Mouse (Mus musculus) myocyte (in vitro differentiated cells): ENCODE data around the gene Ypel3.

Experiments
- CEBPB ChIP-seq: IDR thresholded peaks from 2 replicates; pipeline ENCODE4 v1.6.1; 2011; ENCODE audit warnings: mild to moderate bottlenecking, moderate library complexity; ENCODE audit not compliant: poor library complexity, insufficient read depth, severe bottlenecking
- E2F4 ChIP-seq: IDR thresholded peaks from one replicate; pipeline ENCODE4 v1.6.1; 2011; ENCODE audit warnings: mild to moderate bottlenecking, control low read depth, moderate library complexity; ENCODE audit not compliant: insufficient read depth
- MAX ChIP-seq: IDR thresholded peaks from one replicate; pipeline ENCODE4 v1.6.1; 2011; ENCODE audit warnings: low read depth, mild to moderate bottlenecking, control low read depth
- MYOD1 ChIP-seq, 3 experiments: IDR thresholded peaks; one replicate each; pipeline ENCODE4 v1.6.1; 2011; ENCODE audit warnings: control low read depth in 2 of 3, low read depth in 2 of 3, mild to moderate bottlenecking in 2 of 3, moderate library complexity in 1 of 3; ENCODE audit not compliant: insufficient read length in 2 of 3, control insufficient read depth in 1 of 3
- MYOG ChIP-seq, 3 experiments: IDR thresholded peaks; one replicate each; pipeline ENCODE4 v1.6.1; 2011; ENCODE audit warnings: control low read depth in 2 of 3, low read depth in 2 of 3, mild to moderate bottlenecking in 2 of 3; ENCODE audit not compliant: insufficient read length in 2 of 3, control insufficient read depth in 1 of 3, insufficient read depth in 1 of 3
- POLR2A ChIP-seq: IDR thresholded peaks from one replicate; pipeline ENCODE4 v1.6.1; 2011; ENCODE audit warnings: low read depth, mild to moderate bottlenecking, control low read depth, moderate library complexity; ENCODE audit not compliant: insufficient read length
- POLR2AphosphoS2 ChIP-seq: IDR thresholded peaks from one replicate; pipeline ENCODE4 v1.6.1; 2011; ENCODE audit warnings: low read depth, control low read depth; ENCODE audit not compliant: insufficient read length
- REST ChIP-seq: IDR thresholded peaks from one replicate; pipeline ENCODE4 v1.6.1; 2011; ENCODE audit warnings: mild to moderate bottlenecking, control low read depth, moderate library complexity; ENCODE audit not compliant: insufficient read depth, insufficient read length
- SRF ChIP-seq: IDR thresholded peaks from one replicate; pipeline ENCODE4 v1.6.1; 2011; ENCODE audit warnings: low read depth; ENCODE audit not compliant: control insufficient read depth, insufficient read length
- TCF12 ChIP-seq: IDR thresholded peaks from one replicate; pipeline ENCODE4 v1.6.1; 2011; ENCODE audit warnings: mild to moderate bottlenecking, control low read depth; ENCODE audit not compliant: poor library complexity, insufficient read depth, severe bottlenecking
- TCF3 ChIP-seq: IDR thresholded peaks from one replicate; pipeline ENCODE4 v1.6.1; 2011; ENCODE audit warnings: low read depth, control low read depth; ENCODE audit not compliant: insufficient read length
- USF1 ChIP-seq: IDR thresholded peaks from one replicate; pipeline ENCODE4 v1.6.1; 2011; ENCODE audit warnings: low read depth, mild to moderate bottlenecking, control low read depth, moderate library complexity

DNA sequence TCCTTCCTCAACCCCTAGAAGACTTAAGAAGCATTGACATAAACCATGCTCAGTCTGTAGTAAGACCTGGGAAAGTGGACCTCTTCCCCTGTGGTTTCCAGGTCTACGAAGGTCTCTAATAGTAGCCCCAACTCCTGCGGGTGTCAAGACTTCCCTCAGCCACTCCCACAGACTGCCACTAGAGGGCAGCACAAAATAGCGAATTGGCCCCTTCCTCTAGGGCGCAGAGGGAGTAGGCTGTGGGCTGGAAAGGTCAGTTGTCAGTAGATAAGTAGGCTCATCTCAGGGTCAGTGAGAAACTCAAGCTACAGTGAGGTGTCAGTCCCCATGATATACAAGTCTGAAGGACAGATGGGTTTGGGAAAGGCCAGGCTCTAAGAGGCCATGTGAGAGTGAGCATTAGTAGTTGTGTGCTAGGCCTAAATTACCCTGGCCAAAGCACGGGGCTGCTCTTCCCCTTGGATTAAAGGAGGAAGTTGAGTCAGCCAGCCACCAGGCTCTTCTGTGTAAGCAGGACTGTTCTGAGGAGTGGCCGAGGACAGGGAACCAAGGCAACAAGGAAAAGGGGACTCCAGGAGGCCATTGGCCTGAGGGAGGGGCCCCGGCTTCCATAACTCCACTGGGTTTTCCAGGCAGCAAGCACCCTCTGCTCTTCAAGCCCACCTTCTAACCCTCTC is 45.2 kb downstream of the Ypel3 start:
- TF ChIP-seq USF1: no peak
- no peak for TF ChIP-seq REST
- no peak for TF ChIP-seq MAX
- TF ChIP-seq SRF: no peak
- TF ChIP-seq POLR2A: no peak
- no peak for TF ChIP-seq MYOD1 (IDR thresholded peaks at IDR 0.05; ENCODE audit: control insufficient read depth in 1 of 3, insufficient read length in 2 of 3, low read depth in 2 of 3)
- no peak for TF ChIP-seq E2F4
- TF ChIP-seq POLR2AphosphoS2: no peak
- TF ChIP-seq MYOG (IDR thresholded peaks at IDR 0.05; ENCODE audit: control insufficient read depth in 1 of 3, insufficient read depth in 1 of 3, insufficient read length in 2 of 3, low read depth in 2 of 3): no peak
- no peak for TF ChIP-seq TCF12
- TF ChIP-seq CEBPB: no peak
- TF ChIP-seq TCF3: no peak
